Mouse (Mus musculus) CH12.LX (cell line): ENCODE results near the gene Uhrf1bp1. TPM values are rescaled to one million over a fixed set of nuclear protein-coding genes. Genes with fewer than 3 reads are reported as not detected.

ENCODE experiments used
- DNase-seq: peaks from one replicate; pipeline ENCODE4 v3.0.0-alpha.2; 2013; ENCODE audit errors: extremely low read depth
- H3K27ac ChIP-seq: 2 replicates; pipeline ENCODE4 v1.5.1; 2012; ENCODE audit warnings: low read depth, mild to moderate bottlenecking, control low read depth, moderate library complexity; ENCODE audit not compliant: insufficient read depth
- H3K27me3 ChIP-seq: replicated peaks from 2 replicates; pipeline ENCODE3; 2012; ENCODE audit warnings: inconsistent platforms
- H3K36me3 ChIP-seq, 2 experiments: replicated peaks in 1 of 2; 2 replicates each; pipeline versions ENCODE3 to v1.6.1; 2012; ENCODE audit warnings: inconsistent platforms in 1 of 2, low read length in 1 of 2, mild to moderate bottlenecking in 1 of 2, mixed read lengths in 1 of 2, moderate library complexity in 1 of 2; ENCODE audit not compliant: control insufficient read depth in 1 of 2, insufficient read depth in 1 of 2
- H3K4me1 ChIP-seq, 2 experiments: 2 replicates each; pipeline ENCODE4 v1.6.1; 2012; ENCODE audit warnings: inconsistent platforms in 1 of 2, moderate library complexity in 1 of 2; ENCODE audit not compliant: insufficient read depth in 2 of 2, control insufficient read depth in 1 of 2
- H3K4me2 ChIP-seq: 2 replicates; pipeline ENCODE4 v1.6.1; 2012; ENCODE audit warnings: low read depth, mild to moderate bottlenecking, control low read depth; ENCODE audit not compliant: poor library complexity, insufficient read depth, severe bottlenecking
- H3K4me3 ChIP-seq, 3 experiments: fragments of 150-350 bp in 1 of 3; sonication (generic) in 1 of 3; replicated peaks in 1 of 3; 2 replicates each; pipeline versions ENCODE3 to v1.5.1; 2011 to 2012; ENCODE audit warnings: low read depth in 2 of 3, low read length in 2 of 3, mild to moderate bottlenecking in 2 of 3, moderate library complexity in 2 of 3, control low read depth in 1 of 3, improper control_type of control experiment in 1 of 3, inconsistent platforms in 1 of 3, mixed read lengths in 1 of 3; ENCODE audit not compliant: poor library complexity in 1 of 3
- H3K79me2 ChIP-seq: replicated peaks from 2 replicates; pipeline ENCODE4 v1.6.1; 2012; ENCODE audit warnings: mild to moderate bottlenecking, moderate library complexity; ENCODE audit not compliant: control insufficient read depth, poor library complexity, insufficient read depth, severe bottlenecking; ENCODE audit errors: extremely low read depth
- H3K9ac ChIP-seq: 2 replicates; pipeline ENCODE4 v1.6.1; 2012; ENCODE audit warnings: low read depth, mild to moderate bottlenecking, control low read depth, moderate library complexity; ENCODE audit not compliant: insufficient read depth
- H3K9me3 ChIP-seq: replicated peaks from 2 replicates; pipeline ENCODE3; 2012; ENCODE audit warnings: low read length, inconsistent platforms, mixed read lengths
- BHLHE40 ChIP-seq: IDR thresholded peaks from 2 replicates; pipeline ENCODE4 v1.6.1; 2011; ENCODE audit warnings: mild to moderate bottlenecking, low read depth, low read length, improper control_type of control experiment
- CHD1 ChIP-seq: IDR thresholded peaks from 2 replicates; pipeline ENCODE4 v1.6.1; 2012; ENCODE audit warnings: low read depth, low read length, improper control_type of control experiment, inconsistent platforms
- CHD2 ChIP-seq: IDR thresholded peaks from 2 replicates; pipeline ENCODE4 v1.6.1; 2011; ENCODE audit warnings: low read length, improper control_type of control experiment
- CTCF ChIP-seq, 2 experiments: IDR thresholded peaks in 1 of 2; conservative IDR thresholded peaks in 1 of 2; 2 replicates each; pipeline ENCODE4 v1.5.1; 2011 to 2012; ENCODE audit warnings: low read depth in 2 of 2, low read length in 2 of 2, improper control_type of control experiment in 1 of 2, inconsistent platforms in 1 of 2, mild to moderate bottlenecking in 1 of 2, moderate library complexity in 1 of 2
- E2F4 ChIP-seq: IDR thresholded peaks from 2 replicates; pipeline ENCODE4 v1.6.1; 2011; ENCODE audit warnings: low read depth, low read length, improper control_type of control experiment; ENCODE audit not compliant: insufficient replicate concordance
- ELF1 ChIP-seq: IDR thresholded peaks from 2 replicates; pipeline ENCODE4 v1.6.1; 2014; ENCODE audit warnings: low read depth, mild to moderate bottlenecking, inconsistent platforms, low read length, improper control_type of control experiment
- ETS1 ChIP-seq: conservative IDR thresholded peaks from 2 replicates; pipeline ENCODE4 v1.6.1; 2012; ENCODE audit warnings: low read depth, mild to moderate bottlenecking, inconsistent platforms, low read length, improper control_type of control experiment, moderate library complexity
- GABPA ChIP-seq: IDR thresholded peaks from 2 replicates; pipeline ENCODE4 v1.6.1; 2012; ENCODE audit warnings: low read depth, low read length, improper control_type of control experiment, inconsistent platforms; ENCODE audit not compliant: insufficient replicate concordance
- IRF4 ChIP-seq: IDR thresholded peaks from 2 replicates; pipeline ENCODE4 v1.6.1; 2014; ENCODE audit warnings: low read depth, mild to moderate bottlenecking, inconsistent platforms, low read length, improper control_type of control experiment
- JUN ChIP-seq: IDR thresholded peaks from 2 replicates; pipeline ENCODE4 v1.6.1; 2011; ENCODE audit warnings: low read depth, mild to moderate bottlenecking, low read length, improper control_type of control experiment, moderate library complexity; ENCODE audit not compliant: insufficient read depth
- JUND ChIP-seq: conservative IDR thresholded peaks from 2 replicates; pipeline ENCODE4 v1.6.1; 2011; ENCODE audit warnings: low read depth, low read length, improper control_type of control experiment
- KAT2A ChIP-seq: IDR thresholded peaks from 2 replicates; pipeline ENCODE4 v1.6.1; 2012; ENCODE audit warnings: low read length, improper control_type of control experiment, inconsistent platforms; ENCODE audit not compliant: insufficient replicate concordance
- MAFK ChIP-seq: IDR thresholded peaks from 2 replicates; pipeline ENCODE4 v1.6.1; 2011; ENCODE audit warnings: low read length, improper control_type of control experiment; ENCODE audit not compliant: insufficient replicate concordance
- MAZ ChIP-seq: IDR thresholded peaks from 2 replicates; pipeline ENCODE4 v1.6.1; 2012; ENCODE audit warnings: low read depth, mild to moderate bottlenecking, inconsistent platforms, low read length, improper control_type of control experiment, moderate library complexity
- MEF2A ChIP-seq: IDR thresholded peaks from 2 replicates; pipeline ENCODE4 v1.6.1; 2014; ENCODE audit warnings: low read depth, mild to moderate bottlenecking, inconsistent platforms, low read length, improper control_type of control experiment, borderline replicate concordance
- MYC ChIP-seq: IDR thresholded peaks from 2 replicates; pipeline ENCODE4 v1.6.1; 2011; ENCODE audit warnings: low read depth, mild to moderate bottlenecking, improper control_type of control experiment, low read length
- NELFE ChIP-seq: IDR thresholded peaks from 2 replicates; pipeline ENCODE4 v1.6.1; 2011; ENCODE audit warnings: low read depth, low read length, improper control_type of control experiment
- PAX5 ChIP-seq: IDR thresholded peaks from 2 replicates; pipeline ENCODE4 v1.6.1; 2012; ENCODE audit warnings: low read length, inconsistent platforms, mixed read lengths
- POLR2A ChIP-seq: IDR thresholded peaks from 2 replicates; pipeline ENCODE4 v1.6.1; 2011; ENCODE audit warnings: low read depth, mild to moderate bottlenecking, improper control_type of control experiment, low read length
- POLR2AphosphoS2 ChIP-seq: IDR thresholded peaks from 2 replicates; pipeline ENCODE4 v1.6.1; 2011; ENCODE audit warnings: low read depth, low read length, improper control_type of control experiment
- RAD21 ChIP-seq: IDR thresholded peaks from 2 replicates; pipeline ENCODE4 v1.6.1; 2011; ENCODE audit warnings: low read depth, mild to moderate bottlenecking, low read length, improper control_type of control experiment, moderate library complexity
- RCOR1 ChIP-seq: conservative IDR thresholded peaks from 2 replicates; pipeline ENCODE4 v1.6.1; 2012; ENCODE audit warnings: low read depth, mild to moderate bottlenecking, inconsistent platforms, low read length, improper control_type of control experiment
- SIN3A ChIP-seq: IDR thresholded peaks from 2 replicates; pipeline ENCODE4 v1.6.1; 2012; ENCODE audit warnings: low read length, improper control_type of control experiment, inconsistent platforms
- TBP ChIP-seq: conservative IDR thresholded peaks from 2 replicates; pipeline ENCODE4 v1.6.1; 2011; ENCODE audit warnings: low read depth, low read length, improper control_type of control experiment
- TCF12 ChIP-seq: IDR thresholded peaks from 2 replicates; pipeline ENCODE4 v1.6.1; 2014; ENCODE audit warnings: low read depth, mild to moderate bottlenecking, inconsistent platforms, low read length, improper control_type of control experiment
- USF1 ChIP-seq: IDR thresholded peaks from 2 replicates; pipeline ENCODE4 v1.6.1; 2014; ENCODE audit warnings: low read depth, mild to moderate bottlenecking, inconsistent platforms, low read length, improper control_type of control experiment
- ZKSCAN1 ChIP-seq: IDR thresholded peaks from 2 replicates; pipeline ENCODE4 v1.6.1; 2012; ENCODE audit warnings: low read depth, inconsistent platforms, low read length, improper control_type of control experiment, borderline replicate concordance
- ZMIZ1 ChIP-seq: IDR thresholded peaks from 2 replicates; pipeline ENCODE4 v1.6.1; 2012; ENCODE audit warnings: low read depth, mild to moderate bottlenecking, inconsistent platforms, low read length, improper control_type of control experiment
- ZNF384 ChIP-seq: IDR thresholded peaks from 2 replicates; pipeline ENCODE4 v1.6.1; 2012; ENCODE audit warnings: low read depth, low read length, improper control_type of control experiment, inconsistent platforms
- dilution Hi-C: fragments of 300-500 bp; cut with MboI; formaldehyde crosslinking; loops from 2 replicates; pipeline ENCODE4 v1.14.3; 2020; ENCODE audit warnings: low sequenced_read_pairs; ENCODE audit not compliant: extremely low pct_unique_long_range_greater_than_20kb, extremely low pct_ligation_motif_present
- in situ Hi-C: fragments of 300-500 bp; cut with MboI; formaldehyde crosslinking; loops from 3 replicates; pipeline ENCODE4 v1.14.3; 2019; ENCODE audit warnings: low sequenced_read_pairs, low pct_ligation_motif_present, low pct_unique_long_range_greater_than_20kb, mixed read lengths
- polyA plus RNA-seq: library from polyadenylated mRNA; unstranded; fragments of >175 nt; gene quantifications from 2 replicates; pipeline ENCODE4 v1.2.1, GENCODE M21; 2012; ENCODE audit warnings: low read depth; ENCODE audit not compliant: insufficient read length
- total RNA-seq, 2 experiments: library from RNA; depleted of rRNA; stranded (reverse); fragments of 300-350 nt in 1 of 2; fragments of >200 nt in 1 of 2; gene quantifications; 2 replicates each; pipeline ENCODE4 v1.2.3; 2012 to 2014

The Uhrf1bp1 gene
- total and polyA plus RNA-seq, 3 experiments, result 6.0 to 13.6 (median 13.1) TPM

DNA sequence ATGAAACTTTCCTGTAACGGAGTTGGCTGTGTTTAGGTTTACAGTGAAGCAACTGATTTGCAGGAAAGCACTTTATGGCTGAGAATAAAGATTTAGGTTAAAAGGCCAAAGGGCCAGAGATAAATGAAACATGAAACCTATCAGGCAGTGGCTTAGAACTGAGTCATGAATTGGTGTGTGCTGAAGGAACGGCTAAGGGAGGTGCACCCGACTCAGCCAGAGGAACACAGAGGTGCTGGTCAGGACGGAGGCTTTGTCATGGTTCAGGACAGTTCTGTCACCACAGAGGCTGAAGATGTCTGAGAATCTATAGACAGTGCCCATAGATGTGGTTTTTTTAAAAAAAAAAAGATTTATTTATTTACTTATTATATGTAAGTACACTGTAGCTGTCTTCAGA, 58.5 kb downstream of the Uhrf1bp1 start:
- Histone ChIP-seq H3K4me3 (no peak overlapping the region), H3K36me3 (peaks cover 0 to 18% of the 10 kb centered on the region in 2 experiments), H3K27me3 (no peaks in the 10 kb centered on the region), H3K9ac (no peak overlapping the region), H3K4me2 (no peak overlapping the region), H3K9me3 (no peaks in the 10 kb centered on the region), H3K27ac (no peak overlapping the region), H3K79me2 (no peaks in the 10 kb centered on the region; the same call in 1 of the 2 replicates), H3K4me1 (peaks cover 3 to 13% of the 10 kb centered on the region in 2 experiments; a peak in 3 of 4 replicates)
- no peak for TF ChIP-seq JUND
- TF ChIP-seq KAT2A, result no peak
- TF ChIP-seq ELF1, result no peak
- no peak for TF ChIP-seq NELFE
- no peak for TF ChIP-seq ETS1
- TF ChIP-seq ZKSCAN1, result no peak
- TF ChIP-seq SIN3A, result no peak
- TF ChIP-seq CHD1, result no peak
- TF ChIP-seq JUN, result no peak
- no peak for TF ChIP-seq PAX5
- TF ChIP-seq GABPA, result no peak
- TF ChIP-seq CTCF (conservative IDR thresholded peaks at IDR 0.05 in 1 of 2, IDR thresholded peaks at IDR 0.05 in 1 of 2; ENCODE audit: low read depth in 2 of 2, low read length in 2 of 2), result no peak
- TF ChIP-seq BHLHE40, result no peak
- TF ChIP-seq TCF12, result no peak
- no peak for TF ChIP-seq USF1
- TF ChIP-seq E2F4, result no peak
- no peak for TF ChIP-seq CHD2
- TF ChIP-seq MYC, result no peak
- in situ Hi-C loops, result no loop called here
- dilution Hi-C loops, result no loop called here
- DNase-seq, result no peak

DNA sequence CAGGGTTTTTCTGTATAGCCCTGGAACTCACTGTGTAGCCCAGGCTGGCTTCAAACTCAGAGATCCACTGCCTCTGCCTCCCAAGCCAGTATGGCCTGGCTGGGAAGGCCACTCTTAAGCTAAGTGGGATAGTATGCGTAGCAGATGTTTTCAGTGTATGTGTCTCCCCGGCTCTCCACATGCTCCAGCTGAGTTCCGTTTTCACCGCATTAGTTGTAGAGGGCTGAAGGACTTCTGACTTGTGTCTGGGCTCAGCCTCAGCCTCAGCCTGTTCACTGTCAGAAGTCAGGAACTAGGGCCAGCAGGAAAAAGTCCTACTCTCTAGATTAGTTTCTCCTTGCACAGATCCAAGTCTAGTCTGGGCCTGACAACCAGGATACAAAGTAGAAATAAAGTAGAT, 60.1 kb downstream of the Uhrf1bp1 start:
- TF ChIP-seq GABPA (no peak), IRF4 (no peak), JUN (no peak), TBP (no peak), MAZ (no peak), MEF2A (no peak), POLR2A (no peak), ZMIZ1 (no peak), ZNF384 (no peak), PAX5 (no peak), RAD21 (no peak), RCOR1 (no peak), POLR2AphosphoS2 (no peak), E2F4 (no peak), MAFK (no peak)
- TF ChIP-seq, all 38 proteins: peak for 0

More for the DNA sequence above, 60.1 kb downstream of the Uhrf1bp1 start:
- Histone ChIP-seq H3K9ac (no peak overlapping the region), H3K4me2 (no peak overlapping the region), H3K27ac (no peak overlapping the region), H3K4me1 (no peaks in the 10 kb centered on the region; a peak in 1 of 4 replicates), H3K79me2 (no peaks in the 10 kb centered on the region; the same call in 1 of the 2 replicates), H3K4me3 (no peak overlapping the region), H3K27me3 (no peaks in the 10 kb centered on the region), H3K36me3 (peaks cover 0 to 22% of the 10 kb centered on the region in 2 experiments), H3K9me3 (no peaks in the 10 kb centered on the region)
- in situ Hi-C loops (no loop called here), dilution Hi-C loops (no loop called here)
- no peak for DNase-seq
